Mouse (Mus musculus): ENCODE measurements around the gene Ptgdr. TPM values are rescaled to one million over a fixed set of nuclear protein-coding genes. Genes with fewer than 3 reads are reported as not detected.
"Not testable (repeated sequence)": the region's sequence is repeated elsewhere in the genome, so short reads cannot be mapped to it uniquely, and the experiment has no call there.

Gene Ptgdr
- total RNA-seq, 1 experiment from 2014 or later: not detected

DNA sequence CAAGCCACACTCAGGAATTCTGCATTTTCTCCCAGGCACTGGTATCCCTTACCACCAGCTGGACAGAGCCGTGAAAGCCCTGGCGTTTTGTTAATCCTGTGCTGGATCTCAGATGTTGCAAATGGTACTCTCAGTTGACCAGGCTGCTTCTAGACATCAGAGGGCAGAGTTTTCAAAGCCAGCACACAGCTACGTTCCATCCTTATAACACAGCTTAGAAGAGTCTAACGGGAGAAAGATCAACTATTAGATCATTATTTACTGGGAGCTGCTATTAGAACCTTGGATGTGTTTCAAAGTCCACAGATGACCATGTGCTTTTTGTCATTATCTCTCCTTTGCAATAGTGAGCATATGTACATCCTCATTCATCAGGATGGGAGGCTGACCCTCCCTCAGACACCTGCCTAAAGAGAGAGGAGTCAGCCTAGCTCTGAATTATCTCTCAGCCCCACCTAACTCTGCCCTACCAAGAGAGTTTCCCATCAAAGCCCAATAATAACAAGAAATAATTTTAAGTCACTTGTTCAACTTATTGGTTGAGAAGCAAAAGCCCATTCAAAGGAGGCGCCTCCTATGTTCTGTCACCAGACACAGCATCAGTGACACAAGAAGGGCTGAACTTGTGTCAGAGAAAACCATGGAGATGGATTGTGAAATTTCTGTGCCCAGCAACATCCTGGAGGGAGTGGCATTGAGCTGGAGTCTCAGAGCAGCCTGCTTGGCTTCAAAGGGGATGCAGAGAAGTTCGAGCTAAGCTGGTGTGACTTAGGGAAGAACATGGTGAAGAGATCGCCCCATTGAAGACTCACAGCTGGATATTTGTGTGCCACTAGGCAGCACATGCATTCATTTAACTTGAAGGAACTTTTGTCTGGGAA, 37.8 kb downstream of the Ptgdr start:
- ATAC-seq (replicated peaks; ENCODE audit: insufficient number of reproducible peaks, low FRiP score, low TSS enrichment, poor library complexity, severe bottlenecking): no peak

DNA sequence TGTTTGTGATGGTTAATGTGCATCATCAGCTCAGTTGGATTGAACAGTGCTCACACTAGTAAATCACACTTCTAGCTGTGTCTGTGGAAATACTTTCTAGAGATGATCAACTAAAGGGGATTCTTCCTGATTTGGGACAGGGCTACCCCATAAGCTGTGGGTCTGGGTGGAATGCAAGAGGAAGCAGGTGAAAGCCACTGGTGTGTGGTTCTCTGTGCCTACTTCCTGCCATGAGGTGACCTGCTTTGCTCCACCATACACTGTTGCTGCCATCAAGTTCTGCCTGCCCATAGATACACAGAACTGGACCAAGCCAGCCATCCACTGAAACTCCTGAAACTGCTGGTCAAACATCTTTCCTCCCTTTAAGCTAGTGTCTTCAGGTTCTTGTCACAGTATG, 46.0 kb downstream of the Ptgdr start:
- not testable (repeated sequence) for ATAC-seq (replicated peaks; ENCODE audit: insufficient number of reproducible peaks, low FRiP score, low TSS enrichment, poor library complexity, severe bottlenecking)

Other genes with a start within 250 kb of the Ptgdr start
- gene Gm5624, start 231.4 kb downstream of the Ptgdr start, total RNA-seq (2017): not detected in 3 replicates
- not detected in 3 replicates for gene Gm8257, start 152.9 kb downstream of the Ptgdr start, total RNA-seq (2017)
- gene Gm8267, start 109.0 kb downstream of the Ptgdr start, total RNA-seq (2017): not detected in 3 replicates
- 3.0 to 3.4 TPM (median 3.3 TPM) in 3 replicates for gene Ptger2, start 128.8 kb upstream of the Ptgdr start, total RNA-seq (2017)